Mouse (Mus musculus): ENCODE measurements around the gene Tmem30b. TPM values are rescaled to one million over a fixed set of nuclear protein-coding genes. Genes with fewer than 3 reads are reported as not detected.

Gene Tmem30b
- polyA plus RNA-seq, 1 experiment, result 0.27 TPM

GRCm38 (mm10) chr12:73517768-73518167, 28.4 kb downstream of the Tmem30b start:
- TF ChIP-seq CTCF (IDR thresholded peaks at IDR 0.05; ENCODE audit: extremely low read depth, insufficient read depth, low read length), result no peak
- no peak for TF ChIP-seq POLR2A (IDR thresholded peaks at IDR 0.05; ENCODE audit: extremely low read depth, insufficient read depth, low read length)
- H3K27ac ChIP-seq (ENCODE audit: insufficient read depth, low read length), result no peak overlapping the region
- H3K4me1 ChIP-seq (ENCODE audit: control insufficient read depth, insufficient read depth, low read length), result no peaks in the 10 kb centered on the region
- H3K4me3 ChIP-seq (ENCODE audit: insufficient read depth, low read length), result no peak overlapping the region

GRCm38 (mm10) chr12:73517022-73517709, 29.0 kb downstream of the Tmem30b start:
- H3K4me1 ChIP-seq (ENCODE audit: control insufficient read depth, insufficient read depth, low read length), result no peaks in the 10 kb centered on the region
- H3K4me3 ChIP-seq (ENCODE audit: insufficient read depth, low read length), result no peak overlapping the region
- TF ChIP-seq CTCF (IDR thresholded peaks at IDR 0.05; ENCODE audit: extremely low read depth, insufficient read depth, low read length) (peak; percentile 86), POLR2A (IDR thresholded peaks at IDR 0.05; ENCODE audit: extremely low read depth, insufficient read depth, low read length) (no peak)
- H3K27ac ChIP-seq (ENCODE audit: insufficient read depth, low read length), result no peak overlapping the region

DNA sequence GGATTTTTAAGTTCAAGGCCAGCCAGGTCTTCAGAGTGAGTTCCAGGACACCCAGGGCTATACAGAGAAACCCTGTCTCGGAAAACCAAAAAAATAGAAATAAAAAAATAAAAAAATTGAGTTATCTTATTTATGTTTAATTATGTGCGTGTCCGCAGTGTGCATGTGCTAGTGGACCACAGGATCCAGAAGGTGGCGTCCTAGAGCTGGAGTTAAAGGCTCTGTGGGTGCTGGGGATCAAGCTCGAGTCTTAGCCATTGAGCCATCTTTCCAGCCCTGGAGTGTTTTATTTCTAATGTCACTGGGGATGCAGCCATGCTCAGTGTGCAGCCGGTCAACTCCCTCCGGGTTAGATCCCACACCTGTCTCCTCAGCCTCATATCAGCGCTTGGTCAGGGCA, 29.7 kb downstream of the Tmem30b start:
- TF ChIP-seq POLR2A (IDR thresholded peaks at IDR 0.05; ENCODE audit: extremely low read depth, insufficient read depth, low read length), result no peak
- TF ChIP-seq CTCF (IDR thresholded peaks at IDR 0.05; ENCODE audit: extremely low read depth, insufficient read depth, low read length), result no peak
- Histone ChIP-seq H3K4me1 (ENCODE audit: control insufficient read depth, insufficient read depth, low read length) (no peaks in the 10 kb centered on the region), H3K27ac (ENCODE audit: insufficient read depth, low read length) (no peak overlapping the region), H3K4me3 (ENCODE audit: insufficient read depth, low read length) (no peak overlapping the region)

DNA sequence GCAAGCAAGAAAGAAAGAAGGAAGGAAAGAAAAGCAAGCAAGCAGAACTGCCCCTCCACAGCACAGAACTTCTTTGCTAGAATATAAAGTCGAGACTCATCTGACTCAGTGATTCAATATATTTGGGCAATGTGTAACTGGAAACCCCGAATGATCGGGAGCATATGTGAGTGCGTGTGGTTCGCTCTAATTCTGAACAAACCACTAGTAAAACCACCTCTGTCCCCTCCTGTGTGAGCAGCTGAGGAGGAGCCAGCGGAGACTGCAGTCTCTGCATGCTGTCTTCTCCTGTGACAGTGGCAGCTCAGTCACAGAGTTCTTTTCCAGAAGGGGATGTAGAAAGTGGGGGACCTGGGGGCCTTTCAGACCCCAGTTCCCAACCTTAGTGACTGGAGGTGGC, 31.5 kb downstream of the Tmem30b start:
- H3K27ac ChIP-seq (ENCODE audit: insufficient read depth, low read length), result no peak overlapping the region
- TF ChIP-seq POLR2A (IDR thresholded peaks at IDR 0.05; ENCODE audit: extremely low read depth, insufficient read depth, low read length), result no peak
- TF ChIP-seq CTCF (IDR thresholded peaks at IDR 0.05; ENCODE audit: extremely low read depth, insufficient read depth, low read length), result no peak
- no peaks in the 10 kb centered on the region for H3K4me1 ChIP-seq (ENCODE audit: control insufficient read depth, insufficient read depth, low read length)
- H3K4me3 ChIP-seq (ENCODE audit: insufficient read depth, low read length), result no peak overlapping the region

- TF ChIP-seq CTCF (IDR thresholded peaks at IDR 0.05; ENCODE audit: extremely low read depth, insufficient read depth, low read length) (no peak), POLR2A (IDR thresholded peaks at IDR 0.05; ENCODE audit: extremely low read depth, insufficient read depth, low read length) (no peak)
- Histone ChIP-seq H3K4me1 (ENCODE audit: control insufficient read depth, insufficient read depth, low read length) (no peaks in the 10 kb centered on the region), H3K4me3 (ENCODE audit: insufficient read depth, low read length) (no peak overlapping the region), H3K27ac (ENCODE audit: insufficient read depth, low read length) (no peak overlapping the region)
Measured at GRCm38 (mm10) chr12:73513958-73514357, 32.2 kb downstream of the Tmem30b start.

DNA sequence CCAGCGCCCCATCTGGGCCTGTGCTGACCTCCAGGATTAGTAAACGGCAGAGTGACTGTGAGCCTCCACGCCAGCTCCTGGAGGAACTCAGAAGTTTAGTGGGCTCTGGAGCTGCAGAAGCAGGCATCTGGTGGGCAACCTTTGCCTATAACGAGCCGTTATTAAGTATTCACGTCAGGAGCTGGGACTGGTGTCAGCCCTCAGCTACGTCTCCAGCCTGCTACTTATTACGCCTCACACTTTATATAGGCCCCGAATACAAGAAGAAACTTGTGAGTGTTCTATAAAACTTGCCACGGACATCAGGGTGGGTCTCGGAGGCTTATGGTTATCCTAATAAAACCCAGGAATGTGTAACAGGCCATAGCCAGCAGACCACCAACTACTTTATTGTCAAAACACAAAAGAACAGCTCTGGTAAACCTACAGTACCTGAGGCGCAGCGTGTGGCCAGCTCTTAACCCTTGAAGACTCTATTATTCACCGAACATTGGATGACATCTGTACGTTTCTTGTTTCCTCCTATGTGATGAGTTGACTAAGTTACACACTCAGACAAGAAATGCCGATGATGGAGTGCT, 34.6 kb downstream of the Tmem30b start:
- TF ChIP-seq POLR2A (IDR thresholded peaks at IDR 0.05; ENCODE audit: extremely low read depth, insufficient read depth, low read length) (no peak), CTCF (IDR thresholded peaks at IDR 0.05; ENCODE audit: extremely low read depth, insufficient read depth, low read length) (no peak)
- Histone ChIP-seq H3K4me1 (ENCODE audit: control insufficient read depth, insufficient read depth, low read length) (peaks cover 3% of the 10 kb centered on the region; the same call in 1 of the 2 replicates), H3K27ac (ENCODE audit: insufficient read depth, low read length) (no peak overlapping the region), H3K4me3 (ENCODE audit: insufficient read depth, low read length) (no peak overlapping the region)

GRCm38 (mm10) chr12:73507105-73507504, 39.1 kb downstream of the Tmem30b start:
- TF ChIP-seq POLR2A (IDR thresholded peaks at IDR 0.05; ENCODE audit: extremely low read depth, insufficient read depth, low read length) (no peak), CTCF (IDR thresholded peaks at IDR 0.05; ENCODE audit: extremely low read depth, insufficient read depth, low read length) (no peak)
- H3K4me3 ChIP-seq (ENCODE audit: insufficient read depth, low read length), result no peak overlapping the region
- H3K27ac ChIP-seq (ENCODE audit: insufficient read depth, low read length), result peak overlapping the region; percentile 59
- H3K4me1 ChIP-seq (ENCODE audit: control insufficient read depth, insufficient read depth, low read length), result peaks cover 3% of the 10 kb centered on the region; the same call in 1 of the 2 replicates

DNA sequence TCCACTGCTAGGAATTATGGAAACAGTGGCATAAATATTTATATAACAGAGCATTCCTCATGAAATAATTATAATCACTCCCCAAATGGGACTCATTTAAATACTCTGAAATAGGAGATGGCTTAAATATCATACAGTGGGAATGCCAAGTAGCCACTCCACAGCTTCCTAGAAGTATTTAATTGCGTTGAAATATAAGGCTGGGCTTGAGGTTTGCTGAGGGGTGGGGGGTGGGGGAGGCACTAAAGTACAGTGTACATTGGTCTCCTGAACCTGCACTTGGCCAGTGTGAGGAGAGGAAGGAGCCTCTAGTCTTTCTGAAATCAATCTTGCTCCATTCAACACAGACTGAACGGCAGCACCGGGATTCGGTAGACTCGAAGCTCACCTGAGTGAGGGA, 39.5 kb downstream of the Tmem30b start:
- Histone ChIP-seq H3K27ac (ENCODE audit: insufficient read depth, low read length) (peak overlapping the region; percentile 27), H3K4me3 (ENCODE audit: insufficient read depth, low read length) (no peak overlapping the region), H3K4me1 (ENCODE audit: control insufficient read depth, insufficient read depth, low read length) (peaks cover 3% of the 10 kb centered on the region; the same call in 1 of the 2 replicates)
- TF ChIP-seq CTCF (IDR thresholded peaks at IDR 0.05; ENCODE audit: extremely low read depth, insufficient read depth, low read length) (no peak), POLR2A (IDR thresholded peaks at IDR 0.05; ENCODE audit: extremely low read depth, insufficient read depth, low read length) (no peak)

DNA sequence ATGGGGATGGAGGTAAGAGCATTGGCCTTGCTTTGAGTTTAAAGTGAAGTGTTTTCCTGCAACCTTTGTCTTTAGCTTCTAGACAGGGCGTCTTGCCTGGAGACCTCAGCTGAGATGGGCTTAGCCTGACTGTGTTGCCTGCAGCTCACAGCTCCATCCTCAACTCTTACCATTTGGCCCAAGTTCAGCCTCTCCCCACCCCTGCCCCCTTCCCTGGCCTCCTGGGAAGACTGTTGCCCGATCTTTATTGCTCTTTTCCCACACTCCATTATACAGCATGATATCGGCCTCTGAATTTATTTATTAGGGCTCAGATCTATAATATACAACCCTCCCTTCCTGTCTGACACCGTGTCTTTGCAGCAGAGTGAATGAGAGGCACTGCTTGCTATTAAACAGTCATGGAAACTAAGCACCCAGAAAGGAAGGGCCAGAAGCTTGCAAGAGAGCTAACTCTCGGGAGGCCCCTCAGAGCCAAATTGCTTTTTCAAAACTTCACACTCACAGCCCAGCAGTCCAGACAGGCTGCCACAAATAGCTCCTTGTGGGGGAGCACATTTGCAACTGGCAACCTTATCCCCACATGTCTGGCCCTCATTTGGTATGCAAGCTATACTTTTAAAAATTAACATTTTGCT, 45.4 kb downstream of the Tmem30b start:
- Histone ChIP-seq H3K4me1 (ENCODE audit: control insufficient read depth, insufficient read depth, low read length) (no peaks in the 10 kb centered on the region), H3K27ac (ENCODE audit: insufficient read depth, low read length) (no peak overlapping the region), H3K4me3 (ENCODE audit: insufficient read depth, low read length) (no peak overlapping the region)
- TF ChIP-seq POLR2A (IDR thresholded peaks at IDR 0.05; ENCODE audit: extremely low read depth, insufficient read depth, low read length), result no peak

- H3K4me3 ChIP-seq (ENCODE audit: insufficient read depth, low read length), result no peak overlapping the region
- H3K4me1 ChIP-seq (ENCODE audit: control insufficient read depth, insufficient read depth, low read length), result no peaks in the 10 kb centered on the region
- TF ChIP-seq POLR2A (IDR thresholded peaks at IDR 0.05; ENCODE audit: extremely low read depth, insufficient read depth, low read length), result no peak
- TF ChIP-seq CTCF (IDR thresholded peaks at IDR 0.05; ENCODE audit: extremely low read depth, insufficient read depth, low read length), result no peak
- H3K27ac ChIP-seq (ENCODE audit: insufficient read depth, low read length), result no peak overlapping the region
Measured at GRCm38 (mm10) chr12:73495172-73495571, 51.0 kb downstream of the Tmem30b start.

Measured in cortical plate, adult 2 months (tissue).